Mouse (Mus musculus): ENCODE measurements around the gene Rps11.

DNA sequence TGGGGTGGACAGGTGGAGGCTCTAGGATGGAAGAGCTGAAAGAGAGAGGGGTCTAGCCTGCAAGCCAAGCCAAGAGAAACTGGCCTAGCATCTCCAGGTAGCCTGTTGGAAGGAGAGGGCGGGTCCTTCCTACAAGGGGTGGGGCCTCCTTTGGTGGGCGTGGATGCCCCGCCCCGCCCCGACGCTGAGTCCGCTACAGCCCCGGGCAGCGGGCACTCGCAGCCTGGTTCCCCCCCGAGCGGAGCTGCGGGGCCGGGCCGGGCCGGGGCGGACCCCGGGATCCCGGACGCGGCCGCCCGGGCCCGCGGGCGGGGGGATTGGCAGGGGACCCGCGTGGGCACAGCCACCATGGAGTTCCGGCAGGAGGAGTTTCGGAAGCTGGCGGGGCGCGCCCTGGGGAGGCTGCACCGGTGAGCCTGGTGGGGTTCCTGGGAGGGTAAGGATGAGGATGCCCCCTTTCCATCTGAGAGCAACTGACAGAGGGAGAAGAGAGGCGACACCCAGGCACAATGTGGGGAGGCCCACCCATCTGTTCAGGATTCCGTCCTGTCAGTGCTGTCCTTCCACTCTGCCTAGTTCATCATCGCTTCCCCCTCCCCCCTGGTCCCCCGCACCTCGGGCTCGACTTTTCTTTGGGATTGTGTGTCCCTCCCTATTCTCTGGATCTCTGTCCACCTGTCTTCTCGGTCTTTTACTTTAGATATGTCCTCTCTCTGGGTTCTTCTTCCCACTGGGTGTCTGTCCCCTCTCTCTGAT lies 39.7 kb upstream of the Rps11 start, which contains the start of gene Slc17a7:
- TF ChIP-seq CTCF (conservative IDR thresholded peaks at IDR 0.05; ENCODE audit: insufficient read depth, insufficient read length, low read depth, low read length) (no peak), POLR2A (IDR thresholded peaks at IDR 0.05; ENCODE audit: low read depth, low read length) (no peak)

All from kidney, adult 2 months (tissue).